Mouse (Mus musculus) right cerebral cortex, adult 2 months (tissue): ENCODE measurements around the gene Olfr1201.

ENCODE experiments used
- DNase-seq, 2 experiments: peaks; one replicate each; pipeline ENCODE4 v3.0.0; 2021 to 2022; ENCODE audit warnings: low spot score in 2 of 2

Olfr1201 gene

GRCm38 (mm10) chr2:88792736-88793135 is at the start of gene Olfr1201:
TSS of gene Olfr1201 (plus strand) at chr2:88793036.
- DNase-seq, result no peak

GRCm38 (mm10) chr2:88743379-88743778 is 49.5 kb upstream of the Olfr1201 start:
- no peak for DNase-seq

DNA sequence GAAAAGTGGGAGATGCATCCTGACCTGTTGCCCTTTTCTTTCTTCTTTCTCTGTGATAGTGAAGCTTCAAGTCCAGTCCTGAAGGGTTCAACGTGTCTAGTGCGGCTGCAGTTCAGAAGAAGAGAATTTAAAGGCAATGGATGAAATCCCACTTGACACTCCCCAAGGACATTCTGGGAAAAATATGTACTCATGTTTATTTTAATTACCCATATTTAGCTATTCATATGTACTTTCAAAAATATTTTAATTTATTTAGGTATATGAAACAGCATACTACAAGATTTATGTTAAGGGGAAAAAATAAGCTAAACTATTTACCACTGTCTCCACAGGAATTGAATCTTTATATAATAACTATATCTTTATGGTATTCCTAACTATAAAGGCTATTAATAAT is 41.6 kb upstream of the Olfr1201 start, which contains the start of gene Olfr1198:
Olfr1198 (minus strand) TSS at position 101 of the 400 bp plus-strand sequence.
- no peak for DNase-seq

DNA sequence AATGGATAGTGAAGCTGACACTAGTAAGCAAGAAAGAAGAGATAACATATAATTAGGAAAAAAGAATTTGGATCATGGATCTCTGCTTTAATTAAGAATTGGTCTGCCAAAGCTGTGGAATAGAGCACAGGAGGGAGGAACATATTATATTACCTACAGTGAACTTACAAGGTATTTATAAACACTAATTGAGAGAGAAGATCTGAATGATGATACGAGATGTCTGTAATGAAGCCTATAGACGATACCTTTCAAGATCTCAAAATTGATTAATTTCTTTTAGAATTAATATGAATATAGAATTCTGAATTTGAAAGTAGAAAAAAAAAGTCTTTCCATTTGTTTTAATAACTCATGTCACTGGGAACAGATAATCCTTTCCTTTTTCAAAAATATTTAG is 32.5 kb upstream of the Olfr1201 start, which contains the start of gene Olfr1199:
Olfr1199 (minus strand) TSS at position 101 of the 400 bp plus-strand sequence.
- DNase-seq, result no peak

DNA sequence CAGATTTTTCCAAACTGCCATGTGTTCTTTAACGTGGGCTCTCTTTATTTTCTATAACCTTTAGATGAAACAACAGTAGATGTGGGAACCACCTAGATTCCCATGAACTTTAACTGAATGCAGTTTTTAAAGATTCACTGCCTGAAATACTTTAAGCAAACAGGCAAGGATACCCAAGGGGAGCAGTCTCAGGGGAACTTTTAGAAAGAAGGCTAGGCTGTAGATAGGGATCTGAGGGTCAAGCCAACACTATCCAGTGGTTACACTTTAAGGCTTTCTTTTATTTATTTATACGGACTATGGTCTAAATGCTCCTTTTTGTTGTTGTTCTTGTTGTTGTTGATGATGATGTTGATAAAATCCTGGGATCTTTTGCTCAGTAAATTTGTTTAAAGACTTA is 22.4 kb upstream of the Olfr1201 start, which contains the start of gene Olfr1200:
Olfr1200 (minus strand) TSS at position 101 of the 400 bp plus-strand sequence.
- DNase-seq, result no peak

GRCm38 (mm10) chr2:88814196-88814595 is 21.4 kb downstream of the Olfr1201 start, which contains the start of gene Olfr1202:
TSS of gene Olfr1202 (plus strand) at chr2:88814496.
- no peak for DNase-seq

DNA sequence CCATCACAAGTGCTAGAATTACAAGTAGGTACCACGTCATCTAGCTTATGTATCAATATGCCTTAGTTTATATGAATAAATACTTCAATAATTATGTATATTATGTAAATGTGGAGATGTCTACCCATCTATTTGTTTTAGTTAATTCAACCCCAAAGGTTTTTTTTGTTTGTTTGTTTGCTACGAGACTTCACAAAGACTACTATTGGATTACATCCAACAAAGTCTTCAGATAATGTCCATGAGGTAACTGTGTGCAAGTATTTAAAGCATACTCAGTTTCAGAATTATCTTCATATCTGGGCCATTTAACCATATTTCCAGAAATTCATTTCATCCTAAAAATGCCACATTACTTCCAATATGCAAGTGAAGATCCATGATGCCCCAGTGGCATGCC is 36.6 kb downstream of the Olfr1201 start, which contains the start of gene Olfr1205:
Olfr1205 (plus strand) TSS at position 301 of the 400 bp plus-strand sequence.
- no peak for DNase-seq

GRCm38 (mm10) chr2:88838477-88838876 is 45.6 kb downstream of the Olfr1201 start:
- no peak for DNase-seq
